Mouse (Mus musculus) liver, embryonic 12.5 days (tissue): Measurements from ENCODE around the gene H1f0. TPM values are rescaled to one million over a fixed set of nuclear protein-coding genes. Genes with fewer than 3 reads are reported as not detected.

Experiments used
- ATAC-seq: fragments of 200-750 bp; cut with Nextera tagmentation; 2 replicates; pipeline ENCODE4 v1.8.0; 2017; ENCODE audit warnings: moderate number of reproducible peaks, mild to moderate bottlenecking, moderate library complexity
- H3K27ac ChIP-seq: fragments of 300-500 bp; sonication (generic); 2 replicates; pipeline ENCODE4 v1.5.1; 2016; ENCODE audit warnings: mild to moderate bottlenecking
- H3K27me3 ChIP-seq: fragments of 300-500 bp; sonication (generic); replicated peaks from 2 replicates; pipeline ENCODE4 v1.6.1; 2016; ENCODE audit warnings: mild to moderate bottlenecking, moderate library complexity
- H3K36me3 ChIP-seq: fragments of 300-500 bp; sonication (generic); 2 replicates; pipeline ENCODE4 v1.6.1; 2016; ENCODE audit warnings: mild to moderate bottlenecking, moderate library complexity
- H3K4me1 ChIP-seq: fragments of 300-500 bp; sonication (generic); 2 replicates; pipeline ENCODE4 v1.6.1; 2016
- H3K4me2 ChIP-seq: fragments of 300-500 bp; sonication (generic); 2 replicates; pipeline ENCODE4 v1.6.1; 2016; ENCODE audit warnings: mild to moderate bottlenecking, moderate library complexity
- H3K4me3 ChIP-seq: fragments of 300-500 bp; sonication (generic); 2 replicates; pipeline ENCODE4 v1.5.1; 2016; ENCODE audit warnings: mild to moderate bottlenecking, moderate library complexity
- H3K9ac ChIP-seq: fragments of 300-500 bp; sonication (generic); 2 replicates; pipeline ENCODE4 v1.6.1; 2016; ENCODE audit warnings: mild to moderate bottlenecking, moderate library complexity
- H3K9me3 ChIP-seq: fragments of 300-500 bp; sonication (generic); replicated peaks from 2 replicates; pipeline ENCODE4 v1.6.1; 2016; ENCODE audit warnings: mild to moderate bottlenecking, moderate library complexity
- WGBS: fragments of 180-500 bp; shearing (Covaris S2); methylation state at CpG from one replicate; pipeline ENCODE4 v1.1.7; 2016; ENCODE audit not compliant: insufficient replicate concordance; 5-methylcytosine and 5-hydroxymethylcytosine counted together
- polyA plus RNA-seq: library from polyadenylated mRNA; unstranded; fragments of >200 nt; fragmentation: Nextera tagmentation; extraction: Ambion mirVana; gene quantifications from 2 replicates; pipeline ENCODE4 v1.2.1, GENCODE M21; 2016

Gene H1f0
- polyA plus RNA-seq, 1 experiment from 2014 or later: 114 TPM

- Histone ChIP-seq H3K27me3 (peaks cover 84% of the 10 kb centered on the region), H3K4me1 (peaks cover 58% of the 10 kb centered on the region), H3K4me3 (peak overlapping the region; percentile 58), H3K9ac (peak overlapping the region; percentile 50; the same call in 1 of the 2 replicates), H3K9me3 (no peaks in the 10 kb centered on the region), H3K27ac (no peak overlapping the region), H3K4me2 (peak overlapping the region; percentile 85), H3K36me3 (no peaks in the 10 kb centered on the region)
- WGBS: 3% methylated on average over 105 of the region's 105 CpGs
- ATAC-seq: no peak
Observed at GRCm38 (mm10) chr15:79042721-79043491, 14.7 kb downstream of the H1f0 start.

- peaks cover 40% of the 10 kb centered on the region for H3K4me1 ChIP-seq
- 27% methylated on average over 4 of the region's 4 CpGs for WGBS
- no peak overlapping the region; the same call in 1 of the 2 replicates for H3K4me2 ChIP-seq
- no peak overlapping the region for H3K4me3 ChIP-seq
- ATAC-seq: peak; percentile 55
- no peaks in the 10 kb centered on the region for H3K9me3 ChIP-seq
- peak overlapping the region; percentile 54; the same call in 1 of the 2 replicates for H3K27ac ChIP-seq
- no peak overlapping the region for H3K9ac ChIP-seq
- H3K36me3 ChIP-seq: no peaks in the 10 kb centered on the region
- H3K27me3 ChIP-seq: peaks cover 85% of the 10 kb centered on the region
Observed at GRCm38 (mm10) chr15:79044837-79045236, 16.6 kb downstream of the H1f0 start.

DNA sequence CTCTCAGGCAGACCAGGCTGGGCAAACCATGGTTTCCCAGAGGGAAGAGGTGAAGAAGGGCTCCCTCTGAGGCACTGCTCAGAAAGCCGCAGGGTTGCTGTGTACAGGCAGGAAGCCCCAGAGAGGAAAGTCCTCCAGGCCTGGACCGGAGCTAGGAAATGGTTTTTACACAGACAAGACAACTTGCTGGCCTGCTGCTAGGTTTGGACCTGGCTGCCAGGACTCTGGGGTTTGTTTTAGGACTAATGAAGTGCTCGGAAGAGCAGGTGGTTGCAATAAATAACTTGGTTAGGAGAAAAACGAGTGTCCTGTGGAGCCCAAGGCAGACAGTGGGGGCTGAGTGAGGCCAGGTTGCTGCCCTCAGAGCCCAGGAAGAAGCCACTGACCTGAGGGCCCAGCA lies 19.9 kb downstream of the H1f0 start:
- H3K9me3 ChIP-seq: no peaks in the 10 kb centered on the region
- no peak overlapping the region for H3K4me3 ChIP-seq
- no peak overlapping the region for H3K9ac ChIP-seq
- H3K4me2 ChIP-seq: no peak overlapping the region
- WGBS: 67% methylated on average over 4 of the region's 4 CpGs
- no peak for ATAC-seq
- H3K36me3 ChIP-seq: peaks cover 15% of the 10 kb centered on the region
- H3K4me1 ChIP-seq: peaks cover 44% of the 10 kb centered on the region
- no peak overlapping the region for H3K27ac ChIP-seq
- peaks cover 52% of the 10 kb centered on the region for H3K27me3 ChIP-seq

DNA sequence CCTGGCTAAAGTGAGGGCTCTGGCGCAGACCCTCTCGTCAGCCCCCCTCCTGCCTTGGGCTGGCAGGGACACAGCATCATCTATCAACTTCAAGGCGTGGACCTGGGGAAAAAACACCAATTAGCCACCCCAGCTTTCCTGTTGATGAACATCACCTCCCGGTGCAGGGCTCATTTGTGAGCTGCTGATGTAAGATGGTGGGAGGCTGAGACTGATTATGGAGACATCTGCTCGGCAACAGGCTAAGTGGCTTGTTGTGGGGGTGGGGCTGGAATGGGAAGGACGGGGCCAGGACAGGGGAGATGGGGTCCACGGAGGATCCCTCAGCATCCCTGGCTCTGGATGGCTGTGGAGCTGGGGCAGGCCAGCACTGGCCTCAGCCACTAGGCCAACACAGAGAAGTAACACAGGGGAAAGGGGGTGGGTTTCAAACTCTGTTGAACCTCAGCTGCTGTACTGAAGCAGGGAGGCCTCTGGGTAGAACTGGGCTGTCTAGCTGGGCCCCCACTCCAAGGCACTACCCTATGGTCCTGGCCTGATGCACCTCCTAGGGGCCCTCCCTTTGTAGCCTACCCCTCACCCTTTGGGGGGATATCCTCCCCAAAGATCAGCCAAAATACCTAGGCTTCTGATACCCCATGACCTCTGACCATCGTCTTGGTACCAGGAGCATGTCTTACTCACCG lies 22.1 kb downstream of the H1f0 start:
- no peak overlapping the region for H3K4me2 ChIP-seq
- no peak for ATAC-seq
- H3K9me3 ChIP-seq: no peaks in the 10 kb centered on the region
- H3K4me3 ChIP-seq: no peak overlapping the region
- H3K27ac ChIP-seq: no peak overlapping the region
- H3K9ac ChIP-seq: no peak overlapping the region
- WGBS: 62% methylated on average over 9 of the region's 9 CpGs
- peaks cover 29% of the 10 kb centered on the region for H3K4me1 ChIP-seq
- peaks cover 31% of the 10 kb centered on the region for H3K27me3 ChIP-seq
- H3K36me3 ChIP-seq: peaks cover 36% of the 10 kb centered on the region

DNA sequence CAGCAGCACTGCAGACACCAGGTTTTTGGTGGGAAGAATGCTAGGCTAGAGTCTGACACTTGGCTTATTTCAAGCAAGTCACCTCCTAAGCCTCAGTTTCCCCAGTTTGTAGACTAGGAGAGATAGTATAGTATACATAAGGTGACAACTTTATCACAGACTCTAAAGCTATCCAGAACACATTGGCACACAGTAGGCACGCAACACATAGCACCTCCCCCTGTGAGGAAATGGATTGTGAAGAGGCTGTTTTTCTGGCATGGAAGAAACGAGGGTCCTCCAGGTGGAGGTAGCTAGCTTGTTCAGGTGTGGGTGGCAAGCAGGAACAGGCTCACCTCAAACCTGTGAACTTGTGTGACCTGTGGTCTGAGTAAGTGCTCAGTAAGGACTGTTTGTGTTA lies 22.7 kb downstream of the H1f0 start:
- Histone ChIP-seq H3K27ac (peak overlapping the region; percentile 74), H3K9ac (no peak overlapping the region), H3K4me2 (peak overlapping the region; percentile 3; the same call in 1 of the 2 replicates), H3K4me1 (peaks cover 29% of the 10 kb centered on the region), H3K9me3 (no peaks in the 10 kb centered on the region), H3K27me3 (peaks cover 24% of the 10 kb centered on the region), H3K4me3 (no peak overlapping the region), H3K36me3 (peaks cover 43% of the 10 kb centered on the region)
- no peak for ATAC-seq
- 67% methylated on average over 2 of the region's 2 CpGs for WGBS

DNA sequence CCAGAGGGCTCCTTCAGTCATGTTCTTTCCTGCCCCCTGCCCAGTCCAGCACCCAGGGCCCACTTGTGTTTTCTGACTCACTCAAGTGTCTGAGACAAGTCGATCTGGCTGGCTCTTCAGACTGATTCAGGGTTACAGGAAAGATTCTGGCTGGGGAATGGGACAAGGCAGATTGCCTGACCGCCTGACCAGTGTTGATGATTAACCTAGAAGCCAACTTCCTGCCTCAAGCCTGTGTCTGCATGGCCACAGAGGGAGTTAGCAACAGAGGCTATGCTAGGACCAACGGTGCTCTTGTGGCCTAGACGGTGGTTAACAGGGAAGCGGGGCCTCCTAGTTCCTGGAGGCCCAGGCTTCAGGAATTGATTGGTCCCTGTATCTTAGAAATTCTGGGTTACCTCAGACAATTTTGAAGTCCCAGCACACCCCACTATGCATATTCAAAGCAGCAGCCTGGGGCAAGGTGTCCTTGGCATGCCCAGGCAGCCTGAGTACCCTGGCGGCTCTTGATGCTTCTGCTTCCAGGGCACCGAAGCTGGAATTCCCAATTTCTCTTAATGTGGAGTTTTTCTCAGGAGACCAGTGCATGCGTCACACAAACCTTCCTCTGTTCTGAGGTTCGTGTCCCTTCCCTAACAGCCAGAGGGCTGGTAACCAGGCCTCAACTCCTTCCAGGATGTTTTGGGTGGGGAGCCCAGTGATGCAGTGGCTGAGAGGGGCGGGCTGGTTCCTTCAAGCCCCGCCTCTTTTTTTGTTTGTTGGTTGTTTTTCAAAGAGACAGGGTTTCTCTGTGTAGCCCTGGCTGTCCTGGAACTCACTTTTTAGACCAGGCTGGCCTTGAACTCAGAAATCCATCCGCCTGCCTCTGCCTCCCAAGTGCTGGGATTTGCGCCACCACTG lies 23.5 kb downstream of the H1f0 start:
- WGBS: 51% methylated on average over 13 of the region's 13 CpGs
- peak; percentile 33 for ATAC-seq
- Histone ChIP-seq H3K27ac (peak overlapping the region; percentile 74), H3K36me3 (peaks cover 50% of the 10 kb centered on the region), H3K27me3 (peaks cover 21% of the 10 kb centered on the region), H3K4me1 (peaks cover 29% of the 10 kb centered on the region), H3K4me2 (peak overlapping the region; percentile 3; the same call in 1 of the 2 replicates), H3K4me3 (no peak overlapping the region), H3K9ac (no peak overlapping the region), H3K9me3 (no peaks in the 10 kb centered on the region)

- whole genome bisulfite sequencing: 87% methylated on average over 2 of the region's 2 CpGs
- H3K27me3 ChIP-seq: peaks cover 14% of the 10 kb centered on the region
- peaks cover 34% of the 10 kb centered on the region for H3K4me1 ChIP-seq
- no peaks in the 10 kb centered on the region for H3K9me3 ChIP-seq
- H3K4me3 ChIP-seq: no peak overlapping the region
- no peak overlapping the region for H3K4me2 ChIP-seq
- no peak for ATAC-seq
- H3K36me3 ChIP-seq: peaks cover 57% of the 10 kb centered on the region
- H3K9ac ChIP-seq: 0 out of 2 replicates have a peak overlapping the region, but pooled peaks have one; percentile 48
- peak overlapping the region; percentile 74 for H3K27ac ChIP-seq
Observed at GRCm38 (mm10) chr15:79052366-79052765, 24.1 kb downstream of the H1f0 start.

GRCm38 (mm10) chr15:79056601-79057000 lies 28.4 kb downstream of the H1f0 start:
- Histone ChIP-seq H3K9ac (no peak overlapping the region), H3K27ac (0 out of 2 replicates have a peak overlapping the region, but pooled peaks have one; percentile 7), H3K9me3 (no peaks in the 10 kb centered on the region), H3K27me3 (no peaks in the 10 kb centered on the region), H3K4me1 (peaks cover 58% of the 10 kb centered on the region), H3K4me2 (no peak overlapping the region), H3K36me3 (peaks cover 96% of the 10 kb centered on the region), H3K4me3 (no peak overlapping the region)
- WGBS: 92% methylated on average over 7 of the region's 7 CpGs
- no peak for ATAC-seq

- peak; percentile 57 for ATAC-seq
- Histone ChIP-seq H3K9me3 (no peaks in the 10 kb centered on the region), H3K4me3 (peak overlapping the region; percentile 12), H3K27me3 (no peaks in the 10 kb centered on the region), H3K4me2 (peak overlapping the region; percentile 56), H3K9ac (0 out of 2 replicates have a peak overlapping the region, but pooled peaks have one; percentile 33), H3K36me3 (peaks cover 85% of the 10 kb centered on the region), H3K27ac (peak overlapping the region; percentile 74), H3K4me1 (peaks cover 51% of the 10 kb centered on the region)
- 56% methylated on average over 6 of the region's 6 CpGs for WGBS
Observed at GRCm38 (mm10) chr15:79057850-79058249, 29.6 kb downstream of the H1f0 start.

- Histone ChIP-seq H3K4me1 (peaks cover 78% of the 10 kb centered on the region), H3K4me2 (peak overlapping the region; percentile 80), H3K27me3 (no peaks in the 10 kb centered on the region), H3K4me3 (peak overlapping the region; percentile 89), H3K9me3 (no peaks in the 10 kb centered on the region), H3K36me3 (peaks cover 53% of the 10 kb centered on the region), H3K27ac (peak overlapping the region; percentile 59), H3K9ac (peak overlapping the region; percentile 93)
- 78% methylated on average over 14 of the region's 14 CpGs for WGBS
- no peak for ATAC-seq
Observed at GRCm38 (mm10) chr15:79060887-79061565, 32.8 kb downstream of the H1f0 start.
